Mouse (Mus musculus): Measurements from ENCODE around the gene Ccdc88a. TPM values are rescaled to one million over a fixed set of nuclear protein-coding genes. Genes with fewer than 3 reads are reported as not detected.

The Ccdc88a gene
- polyA plus RNA-seq, 1 experiment from 2014 or later: 32.0 TPM

DNA sequence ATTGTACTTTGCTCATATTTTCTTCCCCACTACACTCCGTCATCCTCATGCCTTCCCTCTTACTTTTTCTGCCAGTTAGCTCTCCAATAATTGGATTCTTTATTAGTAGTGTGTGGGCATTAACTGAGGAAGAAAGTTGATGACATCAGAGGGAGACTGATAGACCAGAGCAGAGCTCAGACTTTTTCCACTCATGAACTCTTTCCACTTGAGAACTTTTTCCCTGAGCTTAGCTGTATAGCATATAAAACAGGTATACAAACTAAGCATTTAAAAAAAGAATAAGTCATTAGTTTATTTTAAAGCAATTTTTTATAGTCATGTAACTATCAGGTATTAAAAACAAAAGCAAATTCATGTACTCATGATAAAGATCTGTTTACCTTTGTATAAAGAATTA is 5.3 kb downstream of the Ccdc88a start:
- Histone ChIP-seq H3K4me1 (replicated peaks) (peaks cover 15% of the 10 kb centered on the region), H3K27me3 (replicated peaks) (no peaks in the 10 kb centered on the region), H3K4me2 (no peak overlapping the region), H3K9me3 (replicated peaks) (no peaks in the 10 kb centered on the region), H3K9ac (no peak overlapping the region), H3K36me3 (peaks cover 7% of the 10 kb centered on the region; the same call in 1 of the 2 replicates), H3K27ac (ENCODE audit: poor library complexity, severe bottlenecking) (no peak overlapping the region), H3K4me3 (no peak overlapping the region)
- WGBS: 73% methylated on average over 1 of the region's 1 CpGs
- no peak for ATAC-seq (ENCODE audit: insufficient number of reproducible peaks, low FRiP score)

DNA sequence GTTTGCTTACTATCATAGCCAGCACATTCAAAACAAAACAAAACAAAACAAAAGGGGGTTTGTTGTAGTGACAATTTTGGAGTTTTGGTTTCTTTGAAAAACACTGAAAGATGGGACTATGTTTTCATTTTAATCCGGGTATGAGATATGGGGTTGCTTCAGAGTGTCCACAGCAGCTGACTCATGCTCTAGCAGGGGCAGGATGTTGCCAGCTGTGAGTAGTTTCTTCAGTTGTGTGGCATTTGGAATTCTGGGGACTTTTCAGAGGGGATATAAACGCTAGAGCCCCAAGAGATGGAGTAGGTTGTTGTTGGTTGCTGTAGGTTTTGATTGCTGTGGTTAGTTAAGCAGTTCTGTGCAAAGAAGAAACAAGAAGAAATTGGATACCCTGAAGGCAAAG is 10.0 kb downstream of the Ccdc88a start:
- no peak for ATAC-seq (ENCODE audit: insufficient number of reproducible peaks, low FRiP score)
- peaks cover 6% of the 10 kb centered on the region for H3K4me1 ChIP-seq (replicated peaks)
- 52% methylated on average over 2 of the region's 2 CpGs for WGBS

GRCm38 (mm10) chr11:29384001-29384400 is 10.5 kb downstream of the Ccdc88a start:
- Histone ChIP-seq H3K4me1 (replicated peaks) (peaks cover 6% of the 10 kb centered on the region), H3K4me3 (no peak overlapping the region), H3K27ac (ENCODE audit: poor library complexity, severe bottlenecking) (no peak overlapping the region), H3K9ac (no peak overlapping the region), H3K27me3 (replicated peaks) (no peaks in the 10 kb centered on the region), H3K4me2 (no peak overlapping the region), H3K36me3 (peaks cover 5% of the 10 kb centered on the region), H3K9me3 (replicated peaks) (no peaks in the 10 kb centered on the region)
- ATAC-seq (ENCODE audit: insufficient number of reproducible peaks, low FRiP score): no peak
- WGBS: 76% methylated on average over 1 of the region's 1 CpGs

More for the DNA sequence above, 10.0 kb downstream of the Ccdc88a start:
- H3K36me3 ChIP-seq: peaks cover 5% of the 10 kb centered on the region
- H3K4me2 ChIP-seq: no peak overlapping the region
- H3K27ac ChIP-seq (ENCODE audit: poor library complexity, severe bottlenecking): no peak overlapping the region
- no peak overlapping the region for H3K4me3 ChIP-seq
- H3K27me3 ChIP-seq (replicated peaks): no peaks in the 10 kb centered on the region
- H3K9ac ChIP-seq: no peak overlapping the region
- H3K9me3 ChIP-seq (replicated peaks): no peaks in the 10 kb centered on the region

- peaks cover 6% of the 10 kb centered on the region for H3K4me1 ChIP-seq (replicated peaks)
- WGBS: 73% methylated on average over 3 of the region's 3 CpGs
- H3K9me3 ChIP-seq (replicated peaks): no peaks in the 10 kb centered on the region
- no peaks in the 10 kb centered on the region for H3K27me3 ChIP-seq (replicated peaks)
- no peak overlapping the region for H3K4me3 ChIP-seq
- no peak for ATAC-seq (ENCODE audit: insufficient number of reproducible peaks, low FRiP score)
- H3K4me2 ChIP-seq: no peak overlapping the region
- H3K27ac ChIP-seq (ENCODE audit: poor library complexity, severe bottlenecking): no peak overlapping the region
- H3K9ac ChIP-seq: no peak overlapping the region
- H3K36me3 ChIP-seq: peaks cover 5% of the 10 kb centered on the region
Measured at GRCm38 (mm10) chr11:29384617-29385016, 11.2 kb downstream of the Ccdc88a start.

DNA sequence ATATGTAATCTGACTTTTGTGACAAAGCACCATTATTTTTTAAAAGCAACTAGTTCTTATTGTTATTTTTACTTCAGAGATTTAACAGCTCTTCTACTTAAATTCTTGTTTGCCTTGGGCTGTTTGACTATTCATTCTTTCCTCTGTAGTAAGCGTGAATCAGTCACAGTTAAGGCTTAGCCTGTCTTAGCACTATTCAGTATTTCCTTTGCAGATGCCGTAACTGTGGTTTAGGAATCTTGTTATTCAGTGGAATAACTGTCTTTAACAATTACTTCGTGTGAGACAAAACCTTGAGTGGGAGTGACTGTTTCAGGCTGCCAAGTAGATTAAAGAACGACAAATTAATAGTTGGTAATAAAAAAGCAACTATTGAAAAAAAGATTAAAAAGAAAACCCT is 16.5 kb downstream of the Ccdc88a start:
- no peaks in the 10 kb centered on the region for H3K36me3 ChIP-seq
- H3K27me3 ChIP-seq (replicated peaks): no peaks in the 10 kb centered on the region
- H3K9me3 ChIP-seq (replicated peaks): no peaks in the 10 kb centered on the region
- no peak overlapping the region for H3K4me3 ChIP-seq
- WGBS: 81% methylated on average over 4 of the region's 4 CpGs
- no peak overlapping the region for H3K4me2 ChIP-seq
- ATAC-seq (ENCODE audit: insufficient number of reproducible peaks, low FRiP score): no peak
- H3K9ac ChIP-seq: no peak overlapping the region
- H3K27ac ChIP-seq (ENCODE audit: poor library complexity, severe bottlenecking): no peak overlapping the region
- H3K4me1 ChIP-seq (replicated peaks): 0 out of 2 replicates have a peak, but pooled peaks cover 9% of the 10 kb centered on the region

- H3K4me2 ChIP-seq: no peak overlapping the region
- WGBS: 69% methylated on average over 3 of the region's 3 CpGs
- H3K27me3 ChIP-seq (replicated peaks): no peaks in the 10 kb centered on the region
- H3K36me3 ChIP-seq: no peaks in the 10 kb centered on the region
- no peak overlapping the region for H3K27ac ChIP-seq (ENCODE audit: poor library complexity, severe bottlenecking)
- no peaks in the 10 kb centered on the region for H3K9me3 ChIP-seq (replicated peaks)
- H3K4me1 ChIP-seq (replicated peaks): 0 out of 2 replicates have a peak, but pooled peaks cover 9% of the 10 kb centered on the region
- no peak for ATAC-seq (ENCODE audit: insufficient number of reproducible peaks, low FRiP score)
- no peak overlapping the region for H3K9ac ChIP-seq
- H3K4me3 ChIP-seq: no peak overlapping the region
Measured at GRCm38 (mm10) chr11:29395135-29395746, 21.8 kb downstream of the Ccdc88a start.

- H3K9ac ChIP-seq: no peak overlapping the region
- peaks cover 12% of the 10 kb centered on the region; the same call in 1 of the 2 replicates for H3K36me3 ChIP-seq
- H3K4me3 ChIP-seq: no peak overlapping the region
- WGBS: 84% methylated on average over 2 of the region's 2 CpGs
- H3K27ac ChIP-seq (ENCODE audit: poor library complexity, severe bottlenecking): no peak overlapping the region
- H3K27me3 ChIP-seq (replicated peaks): no peaks in the 10 kb centered on the region
- H3K4me2 ChIP-seq: no peak overlapping the region
- H3K9me3 ChIP-seq (replicated peaks): no peaks in the 10 kb centered on the region
- ATAC-seq (ENCODE audit: insufficient number of reproducible peaks, low FRiP score): no peak
- no peaks in the 10 kb centered on the region for H3K4me1 ChIP-seq (replicated peaks)
Measured at GRCm38 (mm10) chr11:29400374-29400773, 26.9 kb downstream of the Ccdc88a start.

GRCm38 (mm10) chr11:29406292-29406691 is 32.8 kb downstream of the Ccdc88a start:
- Histone ChIP-seq H3K4me2 (no peak overlapping the region), H3K9me3 (replicated peaks) (no peaks in the 10 kb centered on the region), H3K36me3 (0 out of 2 replicates have a peak, but pooled peaks cover 11% of the 10 kb centered on the region), H3K27me3 (replicated peaks) (no peaks in the 10 kb centered on the region), H3K27ac (ENCODE audit: poor library complexity, severe bottlenecking) (no peak overlapping the region), H3K9ac (no peak overlapping the region), H3K4me3 (no peak overlapping the region), H3K4me1 (replicated peaks) (no peaks in the 10 kb centered on the region)
- no peak for ATAC-seq (ENCODE audit: insufficient number of reproducible peaks, low FRiP score)

DNA sequence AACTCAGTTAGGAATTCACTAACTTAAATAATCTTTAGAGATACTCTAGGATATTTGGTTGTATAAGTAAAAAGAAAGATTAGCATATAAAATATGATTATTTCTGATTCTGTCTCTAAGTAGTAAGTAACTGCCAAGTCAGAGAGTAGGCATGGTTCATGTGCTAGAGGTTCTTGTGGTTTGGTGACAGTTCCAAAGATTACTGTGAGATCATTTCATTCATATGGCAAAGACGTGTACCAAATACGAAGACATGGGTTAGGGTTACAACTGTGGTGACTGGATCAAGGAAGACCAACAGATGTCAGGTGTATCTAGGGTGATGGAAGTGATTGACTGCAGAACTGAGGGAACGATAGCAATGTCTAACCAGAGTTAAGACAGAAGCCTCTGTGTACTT is 50.0 kb downstream of the Ccdc88a start:
- Histone ChIP-seq H3K4me2 (no peak overlapping the region), H3K9me3 (replicated peaks) (no peaks in the 10 kb centered on the region), H3K9ac (no peak overlapping the region), H3K4me1 (replicated peaks) (no peaks in the 10 kb centered on the region), H3K36me3 (peaks cover 6% of the 10 kb centered on the region; the same call in 1 of the 2 replicates), H3K27me3 (replicated peaks) (no peaks in the 10 kb centered on the region), H3K4me3 (no peak overlapping the region), H3K27ac (ENCODE audit: poor library complexity, severe bottlenecking) (no peak overlapping the region)
- WGBS: 90% methylated on average over 3 of the region's 3 CpGs
- ATAC-seq (ENCODE audit: insufficient number of reproducible peaks, low FRiP score): no peak

- 0 out of 2 replicates have a peak, but pooled peaks cover 3% of the 10 kb centered on the region for H3K9me3 ChIP-seq (replicated peaks)
- no peak for ATAC-seq (ENCODE audit: insufficient number of reproducible peaks, low FRiP score)
- H3K9ac ChIP-seq: no peak overlapping the region
- 74% methylated on average over 3 of the region's 3 CpGs for WGBS
- no peak overlapping the region for H3K4me3 ChIP-seq
- no peaks in the 10 kb centered on the region for H3K27me3 ChIP-seq (replicated peaks)
- peaks cover 27% of the 10 kb centered on the region for H3K36me3 ChIP-seq
- no peak overlapping the region for H3K4me2 ChIP-seq
- H3K27ac ChIP-seq (ENCODE audit: poor library complexity, severe bottlenecking): no peak overlapping the region
- H3K4me1 ChIP-seq (replicated peaks): no peaks in the 10 kb centered on the region
Measured at GRCm38 (mm10) chr11:29428774-29429173, 55.3 kb downstream of the Ccdc88a start.

DNA sequence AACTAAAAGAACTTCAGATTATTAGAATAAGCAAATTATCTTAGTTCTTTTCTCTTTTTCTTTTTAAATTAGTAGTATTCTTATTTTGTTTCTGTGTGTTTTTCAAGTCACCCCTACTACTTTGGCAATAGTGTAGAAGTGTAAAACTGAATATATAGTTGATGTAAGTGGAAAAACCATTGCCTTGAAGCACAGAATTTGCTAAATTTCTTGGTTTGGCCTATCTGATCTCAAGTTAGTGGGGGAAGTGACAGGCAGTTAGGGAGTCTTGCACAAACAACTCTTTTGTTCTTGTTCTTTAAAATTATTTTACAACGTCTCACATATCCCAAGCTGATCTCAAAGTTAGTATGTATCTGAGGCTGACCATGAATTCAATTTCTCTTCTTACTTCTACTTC is 57.6 kb downstream of the Ccdc88a start:
- 91% methylated on average over 1 of the region's 1 CpGs for WGBS
- no peak overlapping the region for H3K4me2 ChIP-seq

GRCm38 (mm10) chr11:29448741-29449140 is 75.3 kb downstream of the Ccdc88a start:
- Histone ChIP-seq H3K9me3 (replicated peaks) (no peaks in the 10 kb centered on the region), H3K27me3 (replicated peaks) (no peaks in the 10 kb centered on the region), H3K4me1 (replicated peaks) (no peaks in the 10 kb centered on the region), H3K4me3 (no peak overlapping the region), H3K9ac (no peak overlapping the region), H3K36me3 (peaks cover 7% of the 10 kb centered on the region; the same call in 1 of the 2 replicates), H3K4me2 (no peak overlapping the region), H3K27ac (ENCODE audit: poor library complexity, severe bottlenecking) (no peak overlapping the region)
- WGBS: 87% methylated on average over 2 of the region's 2 CpGs
- ATAC-seq (ENCODE audit: insufficient number of reproducible peaks, low FRiP score): no peak

More for the DNA sequence above, 57.6 kb downstream of the Ccdc88a start:
- Histone ChIP-seq H3K9me3 (replicated peaks) (0 out of 2 replicates have a peak, but pooled peaks cover 3% of the 10 kb centered on the region), H3K27me3 (replicated peaks) (no peaks in the 10 kb centered on the region), H3K27ac (ENCODE audit: poor library complexity, severe bottlenecking) (no peak overlapping the region), H3K36me3 (peaks cover 21% of the 10 kb centered on the region), H3K4me3 (no peak overlapping the region), H3K9ac (no peak overlapping the region), H3K4me1 (replicated peaks) (no peaks in the 10 kb centered on the region)
- ATAC-seq (ENCODE audit: insufficient number of reproducible peaks, low FRiP score): no peak

Measured in heart, embryonic 12.5 days (tissue).